Mouse (Mus musculus): ENCODE results near the gene Chl1. TPM values are rescaled to one million over a fixed set of nuclear protein-coding genes. Genes with fewer than 3 reads are reported as not detected.

The Chl1 gene
- polyA plus RNA-seq, 1 experiment: not detected

DNA sequence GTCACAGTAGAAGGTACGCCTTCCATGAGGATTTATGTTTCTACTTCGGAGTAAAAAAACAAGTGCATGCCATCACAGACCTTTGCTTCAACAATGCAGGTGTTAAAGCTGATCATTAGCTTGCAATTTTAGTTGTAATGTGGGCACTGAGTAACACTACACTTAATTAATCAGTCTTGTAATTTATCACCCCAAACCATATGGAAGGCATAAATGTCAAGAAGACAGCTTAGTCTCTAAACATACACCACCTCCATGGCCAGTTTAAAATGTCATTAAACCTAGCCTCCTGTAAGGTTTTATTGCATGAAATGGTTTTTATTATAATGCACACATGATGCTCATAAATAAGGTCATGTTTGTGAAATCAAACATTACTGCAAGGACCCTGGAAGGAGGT lies 164.8 kb downstream of the Chl1 start:
- H3K27ac ChIP-seq (ENCODE audit: insufficient read depth, low read length): no peak overlapping the region
- no peak for TF ChIP-seq CTCF (IDR thresholded peaks at IDR 0.05; ENCODE audit: low read depth, low read length)
- no peak for TF ChIP-seq POLR2A (IDR thresholded peaks at IDR 0.05; ENCODE audit: insufficient read depth, low read length)
- TF ChIP-seq EP300 (IDR thresholded peaks at IDR 0.05; ENCODE audit: insufficient read depth, low read depth, low read length): no peak
- no peak overlapping the region for H3K9ac ChIP-seq (ENCODE audit: low read depth, poor library complexity, severe bottlenecking)
- no peak overlapping the region for H3K4me3 ChIP-seq (ENCODE audit: low read depth, low read length)
- no peaks in the 10 kb centered on the region for H3K9me3 ChIP-seq (replicated peaks; ENCODE audit: control insufficient read depth, insufficient read depth, low read length, poor library complexity, severe bottlenecking)
- H3K36me3 ChIP-seq (ENCODE audit: control insufficient read depth, insufficient read depth, low read length, poor library complexity, severe bottlenecking): no peaks in the 10 kb centered on the region
- no peaks in the 10 kb centered on the region for H3K4me1 ChIP-seq (ENCODE audit: control insufficient read depth, insufficient read depth, low read length)
- no peaks in the 10 kb centered on the region for H3K27me3 ChIP-seq (ENCODE audit: control insufficient read depth, insufficient read depth, low read length, poor library complexity, severe bottlenecking)

DNA sequence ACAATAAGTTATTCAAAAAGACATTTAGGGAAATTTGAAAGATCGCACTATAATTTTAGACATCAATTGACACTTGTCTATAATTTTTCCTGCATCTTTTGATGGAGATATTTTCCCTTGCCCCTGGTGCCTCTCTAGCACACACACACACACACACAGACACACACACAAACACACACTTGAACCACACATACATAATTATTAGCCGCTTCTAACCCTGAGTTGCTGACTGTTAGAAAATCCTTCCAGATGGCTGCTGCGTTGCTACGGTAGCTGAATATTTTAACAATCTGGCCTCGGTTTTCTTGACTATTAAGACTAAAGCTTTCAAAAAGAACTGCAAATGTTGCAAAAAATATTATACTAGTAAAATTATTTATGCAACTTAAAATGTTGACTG lies 166.3 kb downstream of the Chl1 start:
- Histone ChIP-seq H3K9me3 (replicated peaks; ENCODE audit: control insufficient read depth, insufficient read depth, low read length, poor library complexity, severe bottlenecking) (no peaks in the 10 kb centered on the region), H3K27ac (ENCODE audit: insufficient read depth, low read length) (no peak overlapping the region), H3K4me1 (ENCODE audit: control insufficient read depth, insufficient read depth, low read length) (no peaks in the 10 kb centered on the region), H3K4me3 (ENCODE audit: low read depth, low read length) (no peak overlapping the region), H3K27me3 (ENCODE audit: control insufficient read depth, insufficient read depth, low read length, poor library complexity, severe bottlenecking) (no peaks in the 10 kb centered on the region), H3K9ac (ENCODE audit: low read depth, poor library complexity, severe bottlenecking) (no peak overlapping the region), H3K36me3 (ENCODE audit: control insufficient read depth, insufficient read depth, low read length, poor library complexity, severe bottlenecking) (no peaks in the 10 kb centered on the region)
- TF ChIP-seq POLR2A (IDR thresholded peaks at IDR 0.05; ENCODE audit: insufficient read depth, low read length): no peak
- no peak for TF ChIP-seq EP300 (IDR thresholded peaks at IDR 0.05; ENCODE audit: insufficient read depth, low read depth, low read length)
- TF ChIP-seq CTCF (IDR thresholded peaks at IDR 0.05; ENCODE audit: low read depth, low read length): no peak

DNA sequence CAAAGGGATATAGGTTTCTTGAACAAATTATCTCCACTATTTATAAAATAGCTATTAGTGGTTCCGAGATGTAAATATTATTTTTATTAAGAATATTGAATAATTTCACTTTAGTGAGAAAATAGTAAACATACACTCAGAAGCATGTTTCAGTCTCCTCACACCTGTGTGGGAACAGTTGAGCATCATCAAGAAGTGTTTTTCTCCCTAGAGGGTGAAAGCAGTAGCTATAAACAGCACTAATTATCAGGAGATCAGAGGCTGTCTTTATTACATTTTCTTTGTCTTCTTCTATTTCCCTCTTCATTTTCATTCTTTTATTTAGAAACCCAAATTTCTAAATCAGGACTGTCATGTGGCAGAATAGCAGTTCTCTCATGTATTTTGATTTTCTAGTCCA lies 166.7 kb downstream of the Chl1 start:
- H3K9me3 ChIP-seq (replicated peaks; ENCODE audit: control insufficient read depth, insufficient read depth, low read length, poor library complexity, severe bottlenecking): no peaks in the 10 kb centered on the region
- H3K4me1 ChIP-seq (ENCODE audit: control insufficient read depth, insufficient read depth, low read length): no peaks in the 10 kb centered on the region
- no peaks in the 10 kb centered on the region for H3K36me3 ChIP-seq (ENCODE audit: control insufficient read depth, insufficient read depth, low read length, poor library complexity, severe bottlenecking)
- H3K27ac ChIP-seq (ENCODE audit: insufficient read depth, low read length): no peak overlapping the region
- no peak overlapping the region for H3K4me3 ChIP-seq (ENCODE audit: low read depth, low read length)
- no peaks in the 10 kb centered on the region for H3K27me3 ChIP-seq (ENCODE audit: control insufficient read depth, insufficient read depth, low read length, poor library complexity, severe bottlenecking)
- TF ChIP-seq POLR2A (IDR thresholded peaks at IDR 0.05; ENCODE audit: insufficient read depth, low read length) (no peak), CTCF (IDR thresholded peaks at IDR 0.05; ENCODE audit: low read depth, low read length) (no peak), EP300 (IDR thresholded peaks at IDR 0.05; ENCODE audit: insufficient read depth, low read depth, low read length) (no peak)
- H3K9ac ChIP-seq (ENCODE audit: low read depth, poor library complexity, severe bottlenecking): no peak overlapping the region

DNA sequence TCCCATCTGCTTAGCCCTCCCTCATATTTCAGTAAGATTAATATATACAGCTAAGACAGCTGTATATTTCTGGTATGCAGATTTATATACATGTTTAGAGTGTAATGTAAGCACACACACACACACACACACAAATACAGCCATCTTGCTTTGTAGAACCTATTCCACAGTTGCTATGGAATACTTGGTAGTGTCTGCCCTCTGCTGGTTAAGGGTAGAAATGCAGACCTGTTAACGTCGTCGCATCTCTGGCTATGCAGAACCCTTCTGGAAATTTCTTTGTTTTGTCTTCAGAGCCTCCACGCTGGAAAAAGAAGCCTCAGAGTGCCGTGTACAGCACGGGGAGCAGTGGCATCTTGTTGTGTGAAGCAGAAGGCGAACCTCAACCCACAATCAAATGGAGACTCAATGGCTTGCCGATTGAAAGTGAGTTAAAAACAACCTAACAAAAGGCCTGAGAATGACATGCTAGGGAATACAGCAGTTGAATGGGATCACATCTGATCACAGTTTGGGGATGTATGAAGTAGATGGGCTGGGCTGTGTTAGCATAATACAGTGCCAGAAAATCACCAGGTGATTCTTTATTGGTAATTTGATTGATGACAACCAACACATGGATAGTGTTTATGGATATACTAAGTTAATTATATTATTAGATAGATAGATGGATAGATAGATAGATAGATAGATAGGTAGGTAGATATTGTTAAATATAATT lies 172.6 kb downstream of the Chl1 start:
- no peaks in the 10 kb centered on the region for H3K36me3 ChIP-seq (ENCODE audit: control insufficient read depth, insufficient read depth, low read length, poor library complexity, severe bottlenecking)
- no peak for TF ChIP-seq EP300 (IDR thresholded peaks at IDR 0.05; ENCODE audit: insufficient read depth, low read depth, low read length)
- TF ChIP-seq POLR2A (IDR thresholded peaks at IDR 0.05; ENCODE audit: insufficient read depth, low read length): no peak
- no peak for TF ChIP-seq CTCF (IDR thresholded peaks at IDR 0.05; ENCODE audit: low read depth, low read length)
- no peak overlapping the region for H3K9ac ChIP-seq (ENCODE audit: low read depth, poor library complexity, severe bottlenecking)
- no peaks in the 10 kb centered on the region for H3K27me3 ChIP-seq (ENCODE audit: control insufficient read depth, insufficient read depth, low read length, poor library complexity, severe bottlenecking)
- H3K27ac ChIP-seq (ENCODE audit: insufficient read depth, low read length): no peak overlapping the region
- no peaks in the 10 kb centered on the region for H3K4me1 ChIP-seq (ENCODE audit: control insufficient read depth, insufficient read depth, low read length)
- H3K4me3 ChIP-seq (ENCODE audit: low read depth, low read length): no peak overlapping the region
- H3K9me3 ChIP-seq (replicated peaks; ENCODE audit: control insufficient read depth, insufficient read depth, low read length, poor library complexity, severe bottlenecking): no peaks in the 10 kb centered on the region

DNA sequence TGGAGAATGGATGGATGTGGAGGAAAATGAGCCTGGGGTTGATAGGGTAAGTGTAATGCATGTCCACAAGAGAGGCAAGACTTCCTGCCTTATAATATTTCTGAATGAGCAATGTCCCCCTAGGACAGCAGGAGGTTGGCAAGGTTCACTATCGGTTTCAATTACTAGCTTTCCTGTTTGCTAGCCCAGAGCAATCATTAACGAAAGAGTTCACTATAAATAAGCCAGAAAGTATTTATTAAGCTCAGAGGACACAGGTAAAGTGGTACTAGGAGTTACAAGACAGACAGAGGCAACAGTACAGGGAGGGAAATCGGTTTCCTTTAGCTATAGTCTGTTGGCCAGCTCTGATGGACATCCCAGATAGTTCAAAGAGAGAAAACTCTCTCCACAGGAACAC lies 182.1 kb downstream of the Chl1 start:
- Histone ChIP-seq H3K4me1 (ENCODE audit: control insufficient read depth, insufficient read depth, low read length) (no peaks in the 10 kb centered on the region), H3K4me3 (ENCODE audit: low read depth, low read length) (no peak overlapping the region), H3K36me3 (ENCODE audit: control insufficient read depth, insufficient read depth, low read length, poor library complexity, severe bottlenecking) (no peaks in the 10 kb centered on the region), H3K9ac (ENCODE audit: low read depth, poor library complexity, severe bottlenecking) (no peak overlapping the region), H3K27ac (ENCODE audit: insufficient read depth, low read length) (no peak overlapping the region), H3K9me3 (replicated peaks; ENCODE audit: control insufficient read depth, insufficient read depth, low read length, poor library complexity, severe bottlenecking) (no peaks in the 10 kb centered on the region), H3K27me3 (ENCODE audit: control insufficient read depth, insufficient read depth, low read length, poor library complexity, severe bottlenecking) (no peaks in the 10 kb centered on the region)
- TF ChIP-seq CTCF (IDR thresholded peaks at IDR 0.05; ENCODE audit: low read depth, low read length): no peak
- no peak for TF ChIP-seq POLR2A (IDR thresholded peaks at IDR 0.05; ENCODE audit: insufficient read depth, low read length)
- no peak for TF ChIP-seq EP300 (IDR thresholded peaks at IDR 0.05; ENCODE audit: insufficient read depth, low read depth, low read length)

DNA sequence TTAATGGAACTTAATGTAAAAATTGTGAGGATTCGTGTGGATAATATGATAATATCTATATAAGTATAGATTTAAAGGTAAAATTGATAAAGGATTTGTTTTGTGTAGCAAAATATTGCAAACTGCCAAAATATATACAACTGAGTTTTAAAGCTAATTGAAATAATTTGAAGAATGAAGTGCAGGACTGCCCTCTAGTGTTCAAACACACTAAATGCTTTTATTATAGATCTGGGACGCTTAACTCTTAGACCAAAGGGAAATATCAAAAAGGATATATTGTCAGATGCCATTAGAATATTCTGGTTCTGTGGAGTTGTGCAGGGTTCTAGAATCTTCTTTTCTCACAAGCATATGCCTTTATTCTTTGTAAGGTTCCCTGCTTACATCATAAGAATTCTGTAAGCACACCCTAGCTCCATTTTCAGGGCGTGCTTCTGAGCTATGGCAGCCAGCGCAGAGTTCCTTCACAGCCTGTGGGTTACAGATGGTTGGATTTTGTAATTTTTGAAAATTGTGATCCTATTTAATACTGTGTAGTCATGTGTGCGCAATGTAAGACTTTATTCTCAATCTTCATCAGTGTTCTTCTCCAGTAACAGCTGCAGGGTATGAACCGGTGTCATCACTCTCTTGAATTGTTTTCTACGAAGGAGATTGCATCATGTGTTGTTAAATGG lies 187.1 kb downstream of the Chl1 start:
- no peaks in the 10 kb centered on the region for H3K27me3 ChIP-seq (ENCODE audit: control insufficient read depth, insufficient read depth, low read length, poor library complexity, severe bottlenecking)

More for the DNA sequence above, 187.1 kb downstream of the Chl1 start:
- Histone ChIP-seq H3K4me3 (ENCODE audit: low read depth, low read length) (no peak overlapping the region), H3K9me3 (replicated peaks; ENCODE audit: control insufficient read depth, insufficient read depth, low read length, poor library complexity, severe bottlenecking) (no peaks in the 10 kb centered on the region), H3K9ac (ENCODE audit: low read depth, poor library complexity, severe bottlenecking) (no peak overlapping the region), H3K27ac (ENCODE audit: insufficient read depth, low read length) (no peak overlapping the region), H3K36me3 (ENCODE audit: control insufficient read depth, insufficient read depth, low read length, poor library complexity, severe bottlenecking) (no peaks in the 10 kb centered on the region), H3K4me1 (ENCODE audit: control insufficient read depth, insufficient read depth, low read length) (no peaks in the 10 kb centered on the region)
- TF ChIP-seq POLR2A (IDR thresholded peaks at IDR 0.05; ENCODE audit: insufficient read depth, low read length) (no peak), CTCF (IDR thresholded peaks at IDR 0.05; ENCODE audit: low read depth, low read length) (no peak), EP300 (IDR thresholded peaks at IDR 0.05; ENCODE audit: insufficient read depth, low read depth, low read length) (no peak)

All from ES-Bruce4 (cell line).